ENCODE assay signal across 8 mouse cellular contexts in genomic region chr9:120127538-120128251, GRCm38 (mm10). TPM values are rescaled to one million over a fixed set of nuclear protein-coding genes. Genes with fewer than 3 reads are reported as not detected.
A peak's percentile ranks its signal among the peaks of the same experiment; 100 is the strongest.
DNase-seq lines count a peak whose midpoint lies in the region; ATAC-seq lines count a peak whose summit lies in the region.

Rpsa (plus strand) TSS chr9:120127689.

- H3K4me3 ChIP-seq in hindbrain, embryonic 11.5 days (ENCODE audit: low read depth, low read length): peak within 1 kb of the TSS; percentile 100

- H3K27ac ChIP-seq in hindbrain, embryonic 11.5 days (ENCODE audit: low read depth, low read length): peak within 1 kb of the TSS; percentile 83

- peak; percentile 97 for DNase-seq in Muller cell, postnatal 12 days (ENCODE audit: inconsistent ontology term)
- DNase-seq in cerebellum, adult 9-11 months: peak; percentile 99
- peak; percentile 93 to 98 for DNase-seq in frontal cortex, adult 2 months (ENCODE audit: extremely low spot score in 1 of 2, low spot score in 1 of 2)
- DNase-seq in hindbrain, embryonic 11.5 days (ENCODE audit: low spot score): peak; percentile 98
- DNase-seq in layer of hippocampus, postnatal 10 days (ENCODE audit: low spot score in 2 of 2): peak; percentile 96
- DNase-seq in lung, postnatal 10 days: peak; percentile 98
- DNase-seq in ovary, postnatal 36 days (ENCODE audit: low spot score): peak; percentile 96
- DNase-seq in thymus, postnatal 25 days: peak; percentile 96

- ATAC-seq in hindbrain, embryonic 11.5 days (ENCODE audit: low FRiP score): peak; percentile 97

- peaks cover 6% of the 10 kb centered on the region for H3K4me1 ChIP-seq in hindbrain, embryonic 11.5 days (replicated peaks; ENCODE audit: control insufficient read depth, insufficient read depth, low read length)

- peak within 1 kb of the TSS; percentile 67 for H3K4me2 ChIP-seq in hindbrain, embryonic 11.5 days (replicated peaks; ENCODE audit: low read depth, low read length)

- peak within 1 kb of the TSS; percentile 100 for H3K9ac ChIP-seq in hindbrain, embryonic 11.5 days (ENCODE audit: low read depth, low read length)

- peaks cover 19% of the 10 kb centered on the region for H3K36me3 ChIP-seq in hindbrain, embryonic 11.5 days (ENCODE audit: control insufficient read depth, insufficient read depth, low read length)

- no peaks in the 10 kb centered on the region for H3K9me3 ChIP-seq in hindbrain, embryonic 11.5 days (ENCODE audit: control insufficient read depth, low read length)

- no peaks in the 10 kb centered on the region for H3K27me3 ChIP-seq in hindbrain, embryonic 11.5 days (ENCODE audit: control insufficient read depth, insufficient read depth, low read length)

- WGBS in hindbrain, embryonic 11.5 days: under 1% methylated on average over 71 of the region's 72 CpGs

RNA-seq across cellular contexts. Expression of gene Rpsa, which starts in this region (rescaled TPM):
- 932 and 941 TPM in 2 replicates for polyA plus RNA-seq in frontal cortex, adult 2 months (2012; rRNA removed)
- 1,430 and 1,488 TPM in 2 replicates for polyA plus RNA-seq in hindbrain, embryonic 11.5 days (2014; fragmentation: Nextera tagmentation; extraction: Ambion mirVana)
- 100 to 1,000 TPM; 728 to 842 TPM for total RNA-seq in layer of hippocampus, postnatal 10 days (2021)

Comparison
In these comparisons a context has a peak if more than half of its experiments do, and no peak if none do; other contexts are left out.
1. Peak in every context shown above with its lines: DNase-seq, ATAC-seq, H3K4me3 ChIP-seq and H3K27ac ChIP-seq.